Mouse (Mus musculus): ENCODE data around the gene Plce1. TPM values are rescaled to one million over a fixed set of nuclear protein-coding genes. Genes with fewer than 3 reads are reported as not detected.

Gene Plce1
- total and polyA plus RNA-seq, 3 experiments, result not detected

DNA sequence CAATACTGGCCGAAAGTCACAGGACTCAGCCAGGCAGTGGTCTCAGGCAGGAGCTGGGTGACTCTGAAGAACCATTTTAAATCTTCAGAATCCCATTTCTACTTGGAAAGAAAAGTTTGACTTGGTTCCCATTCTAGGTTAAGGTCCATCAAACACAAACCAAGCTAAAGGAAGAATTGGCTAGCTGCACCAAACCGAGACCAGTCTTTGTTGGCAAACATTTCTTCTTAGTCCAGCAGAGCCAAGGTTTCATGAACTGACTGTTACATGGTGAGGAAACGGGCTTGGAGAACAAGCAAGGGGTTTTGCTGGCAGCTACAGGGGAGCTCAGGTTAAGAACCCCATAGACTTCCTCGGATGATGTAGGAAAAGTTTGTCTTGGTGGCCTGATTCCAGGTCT, 212.9 kb downstream of the Plce1 start:
- Histone ChIP-seq H3K9ac (ENCODE audit: control insufficient read depth, low read depth, low read length, poor library complexity, severe bottlenecking) (no peak overlapping the region), H3K9me3 (replicated peaks; ENCODE audit: insufficient read depth, low read length) (no peaks in the 10 kb centered on the region), H3K36me3 (ENCODE audit: control insufficient read depth in 1 of 2, insufficient read depth in 2 of 2, low read length in 2 of 2) (no peaks in the 10 kb centered on the region), H3K27ac (ENCODE audit: control insufficient read depth, low read depth, low read length) (no peak overlapping the region), H3K79me2 (ENCODE audit: control insufficient read depth, insufficient read depth, low read length, poor library complexity) (no peaks in the 10 kb centered on the region), H3K4me1 (ENCODE audit: control insufficient read depth in 1 of 2, insufficient read depth in 2 of 2, low read length in 2 of 2) (no peaks in the 10 kb centered on the region), H3K4me3 (ENCODE audit: control insufficient read depth in 1 of 2, insufficient read depth in 1 of 2, low read depth in 2 of 2, low read length in 2 of 2) (no peak overlapping the region), H3K27me3 (ENCODE audit: control insufficient read depth in 1 of 2, insufficient read depth in 2 of 2, low read length in 2 of 2) (no peaks in the 10 kb centered on the region; a peak in 1 of 4 replicates)
- no peak for DNase-seq (ENCODE audit: low read depth, low spot score)
- TF ChIP-seq ZNF384 (IDR thresholded peaks at IDR 0.05; ENCODE audit: low read depth, low read length) (no peak), HCFC1 (IDR thresholded peaks at IDR 0.05; ENCODE audit: low read depth, low read length) (no peak), MYC (IDR thresholded peaks at IDR 0.05; ENCODE audit: low read depth, low read length) (no peak), BHLHE40 (IDR thresholded peaks at IDR 0.05; ENCODE audit: borderline replicate concordance, low read depth, low read length) (no peak), ZC3H11A (IDR thresholded peaks at IDR 0.05; ENCODE audit: low read depth, low read length) (no peak)

DNA sequence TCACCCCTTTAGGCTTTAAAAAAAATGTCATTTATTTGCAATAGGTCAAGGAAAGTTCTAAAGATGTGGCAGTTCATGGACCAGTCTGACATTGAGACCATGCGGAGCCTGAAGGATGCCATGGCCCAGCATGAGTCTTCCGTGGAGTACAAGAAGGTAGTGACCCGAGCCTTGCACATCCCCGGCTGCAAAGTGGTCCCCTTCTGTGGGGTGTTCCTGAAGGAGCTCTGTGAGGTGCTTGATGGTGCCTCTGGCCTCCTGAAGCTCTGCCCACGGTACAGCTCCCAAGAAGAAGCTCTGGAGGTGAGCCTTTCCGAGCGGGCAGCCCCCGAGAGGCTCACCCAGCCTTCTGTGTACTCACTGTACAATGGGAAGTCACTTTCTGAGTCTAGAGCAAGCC, 220.9 kb downstream of the Plce1 start:
- TF ChIP-seq MAZ (IDR thresholded peaks at IDR 0.05; ENCODE audit: low read depth, low read length), result no peak
- TF ChIP-seq USF1 (IDR thresholded peaks at IDR 0.05; ENCODE audit: low read depth, low read length), result no peak
- TF ChIP-seq SMC3 (IDR thresholded peaks at IDR 0.05; ENCODE audit: low read depth, low read length), result no peak
- no peak for TF ChIP-seq CHD1 (IDR thresholded peaks at IDR 0.05; ENCODE audit: low read depth, low read length)
- no peak for TF ChIP-seq E2F4 (IDR thresholded peaks at IDR 0.05; ENCODE audit: borderline replicate concordance, low read depth, low read length)
- no peak for TF ChIP-seq RAD21 (IDR thresholded peaks at IDR 0.05; ENCODE audit: low read depth, low read length)
- no peak for TF ChIP-seq NELFE (IDR thresholded peaks at IDR 0.05; ENCODE audit: low read depth, low read length)
- no peak for TF ChIP-seq USF2 (IDR thresholded peaks at IDR 0.05; ENCODE audit: borderline replicate concordance in 1 of 2, insufficient read depth in 1 of 2, low read depth in 1 of 2, low read length in 2 of 2)
- no peak for TF ChIP-seq ZMIZ1 (IDR thresholded peaks at IDR 0.05; ENCODE audit: low read depth, low read length)
- TF ChIP-seq EP300 (IDR thresholded peaks at IDR 0.05; ENCODE audit: low read depth in 1 of 2, low read length in 2 of 2), result no peak
- no peak for TF ChIP-seq GATA1 (IDR thresholded peaks at IDR 0.05; ENCODE audit: low read depth, low read length)
- no peak for TF ChIP-seq MYC (IDR thresholded peaks at IDR 0.05; ENCODE audit: low read depth, low read length)
- TF ChIP-seq JUND (IDR thresholded peaks at IDR 0.05; ENCODE audit: low read depth, low read length), result no peak
- Histone ChIP-seq H3K9me3 (replicated peaks; ENCODE audit: insufficient read depth, low read length) (no peaks in the 10 kb centered on the region), H3K9ac (ENCODE audit: control insufficient read depth, low read depth, low read length, poor library complexity, severe bottlenecking) (no peak overlapping the region), H3K4me3 (ENCODE audit: control insufficient read depth in 1 of 2, insufficient read depth in 1 of 2, low read depth in 2 of 2, low read length in 2 of 2) (no peak overlapping the region), H3K27me3 (ENCODE audit: control insufficient read depth in 1 of 2, insufficient read depth in 2 of 2, low read length in 2 of 2) (no peaks in the 10 kb centered on the region; a peak in 2 of 4 replicates), H3K36me3 (ENCODE audit: control insufficient read depth in 1 of 2, insufficient read depth in 2 of 2, low read length in 2 of 2) (no peaks in the 10 kb centered on the region), H3K4me1 (ENCODE audit: control insufficient read depth in 1 of 2, insufficient read depth in 2 of 2, low read length in 2 of 2) (no peaks in the 10 kb centered on the region), H3K79me2 (ENCODE audit: control insufficient read depth, insufficient read depth, low read length, poor library complexity) (no peaks in the 10 kb centered on the region), H3K27ac (ENCODE audit: control insufficient read depth, low read depth, low read length) (no peak overlapping the region)
- DNase-seq (ENCODE audit: low read depth, low spot score), result no peak
